Mouse (Mus musculus) midbrain, embryonic 16.5 days (tissue): Measurements from ENCODE around the gene 2010300C02Rik. TPM values are rescaled to one million over a fixed set of nuclear protein-coding genes. Genes with fewer than 3 reads are reported as not detected.

Experiments
- ATAC-seq: fragments of 200-750 bp; cut with Nextera tagmentation; 2 replicates; pipeline ENCODE4 v1.8.0; 2017; ENCODE audit warnings: moderate TSS enrichment
- H3K27ac ChIP-seq: fragments of 300-500 bp; sonication (generic); 2 replicates; pipeline ENCODE4 v1.5.1; 2014; ENCODE audit warnings: mild to moderate bottlenecking, low read length, mixed read lengths
- H3K27me3 ChIP-seq: fragments of 300-500 bp; sonication (generic); 2 replicates; pipeline ENCODE4 v1.6.1; 2014; ENCODE audit warnings: low read depth, low read length, mixed read lengths; ENCODE audit not compliant: control insufficient read depth, insufficient read depth
- H3K36me3 ChIP-seq: fragments of 300-500 bp; sonication (generic); 2 replicates; pipeline ENCODE4 v1.6.1; 2014; ENCODE audit warnings: mild to moderate bottlenecking, low read length, moderate library complexity, mixed read lengths; ENCODE audit not compliant: control insufficient read depth, insufficient read depth
- H3K4me1 ChIP-seq: fragments of 300-500 bp; sonication (generic); 2 replicates; pipeline ENCODE4 v1.6.1; 2014; ENCODE audit warnings: mild to moderate bottlenecking, low read length, mixed read lengths; ENCODE audit not compliant: control insufficient read depth, insufficient read depth
- H3K4me2 ChIP-seq: fragments of 300-500 bp; sonication (generic); 2 replicates; pipeline ENCODE4 v1.6.1; 2014; ENCODE audit warnings: mild to moderate bottlenecking, low read length, mixed read lengths
- H3K4me3 ChIP-seq: fragments of 300-500 bp; sonication (generic); 2 replicates; pipeline ENCODE4 v1.5.1; 2014; ENCODE audit warnings: low read depth, mild to moderate bottlenecking, low read length, moderate library complexity, mixed read lengths
- H3K9ac ChIP-seq: fragments of 300-500 bp; sonication (generic); 2 replicates; pipeline ENCODE4 v1.6.1; 2014; ENCODE audit warnings: low read depth, low read length, mixed read lengths
- H3K9me3 ChIP-seq: fragments of 300-500 bp; sonication (generic); replicated peaks from 2 replicates; pipeline ENCODE4 v1.6.1; 2014; ENCODE audit warnings: mild to moderate bottlenecking, low read length, mixed read lengths; ENCODE audit not compliant: control insufficient read depth, poor library complexity, severe bottlenecking
- WGBS: fragments of 180-500 bp; shearing (Covaris S2); extraction: QIAGEN DNeasy Blood & Tissue Kit; methylation state at CpG from one replicate; pipeline ENCODE4 v1.1.7; 2014; 5-methylcytosine and 5-hydroxymethylcytosine counted together
- polyA plus RNA-seq: library from polyadenylated mRNA; unstranded; fragments of >200 nt; fragmentation: Nextera tagmentation; extraction: Ambion mirVana; gene quantifications from 2 replicates; pipeline ENCODE4 v1.2.1, GENCODE M21; 2015

Gene 2010300C02Rik
- polyA plus RNA-seq = 3.3 and 3.6 TPM in 2 replicates

DNA sequence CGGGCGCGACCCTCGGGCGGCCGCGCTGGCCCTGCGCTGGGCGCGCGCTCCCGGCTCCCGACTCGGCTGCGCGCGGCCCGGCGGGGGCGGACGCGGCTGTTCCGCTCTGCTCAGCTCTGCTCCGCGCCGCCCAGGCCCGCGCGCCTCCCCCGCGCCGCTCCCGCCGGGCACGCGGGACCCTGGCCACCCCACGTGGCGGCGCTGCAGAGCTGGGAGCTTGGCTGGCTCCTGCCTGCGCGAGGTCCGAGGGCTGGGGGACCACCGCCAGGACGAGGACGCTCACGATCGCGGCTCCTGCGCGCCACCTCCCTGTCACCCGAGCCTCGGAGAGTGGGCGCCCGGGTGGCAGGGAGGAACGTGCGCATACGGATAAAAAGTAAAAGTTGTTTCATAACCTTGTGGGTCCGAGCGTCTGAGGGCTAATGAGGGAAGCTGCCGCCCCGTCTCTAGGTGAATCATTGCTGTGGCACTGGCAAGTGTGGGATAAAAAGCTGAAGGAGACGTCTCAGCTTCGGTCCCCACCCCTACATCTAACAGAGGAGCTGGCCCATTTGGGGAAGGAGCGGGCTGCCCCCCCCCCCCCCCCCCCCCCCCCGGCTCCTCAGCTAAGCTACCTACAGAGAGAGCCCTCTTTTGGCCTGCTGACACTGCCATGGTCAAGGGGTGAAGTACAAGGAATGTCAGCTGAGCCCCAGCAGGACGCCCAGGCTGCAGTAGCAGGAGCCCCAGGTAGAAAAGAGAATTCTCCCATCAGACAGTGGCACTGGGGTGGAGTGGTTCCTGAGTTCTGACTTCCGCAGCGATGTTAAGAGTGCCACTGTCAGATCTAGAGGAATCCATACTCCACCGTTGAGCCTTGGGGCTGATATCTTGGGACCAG lies at the start of gene 2010300C02Rik:
Gene 2010300C02Rik, minus strand, starts transcription at position 325 of the 880 bp plus-strand sequence.
- Histone ChIP-seq H3K4me1 (peaks cover 5% of the 10 kb centered on the region), H3K4me2 (peak within 1 kb of the TSS; percentile 93)
- WGBS = 1% methylated on average over 37 of the region's 69 CpGs

DNA sequence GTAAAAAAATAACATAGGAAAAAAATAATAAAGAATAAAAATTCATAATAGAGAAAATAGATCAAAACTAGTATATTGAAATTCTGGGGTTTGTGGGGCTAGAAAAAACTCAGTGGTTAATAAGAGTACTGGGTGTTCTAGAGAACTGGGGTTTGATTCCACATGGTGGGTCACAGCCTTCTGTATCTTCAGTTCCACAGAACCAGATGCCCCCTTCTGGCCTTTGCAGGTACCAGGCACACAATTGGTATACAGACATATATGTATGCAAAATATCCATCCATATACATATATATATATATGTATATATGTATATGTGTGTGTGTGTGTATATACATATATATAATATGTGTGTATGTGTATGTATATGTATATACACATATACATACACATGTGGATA lies 39.5 kb upstream of the 2010300C02Rik start:
- H3K27ac ChIP-seq = no peak overlapping the region
- ATAC-seq = no peak
- no peaks in the 10 kb centered on the region for H3K9me3 ChIP-seq

More for the DNA sequence above, at the start of gene 2010300C02Rik:
- Histone ChIP-seq H3K4me3 (peak within 1 kb of the TSS; percentile 70), H3K36me3 (no peaks in the 10 kb centered on the region), H3K27me3 (peaks cover 5% of the 10 kb centered on the region), H3K9me3 (no peaks in the 10 kb centered on the region), H3K27ac (no peak within 1 kb of the TSS), H3K9ac (peak within 1 kb of the TSS; percentile 70)
- ATAC-seq = peak; percentile 94

DNA sequence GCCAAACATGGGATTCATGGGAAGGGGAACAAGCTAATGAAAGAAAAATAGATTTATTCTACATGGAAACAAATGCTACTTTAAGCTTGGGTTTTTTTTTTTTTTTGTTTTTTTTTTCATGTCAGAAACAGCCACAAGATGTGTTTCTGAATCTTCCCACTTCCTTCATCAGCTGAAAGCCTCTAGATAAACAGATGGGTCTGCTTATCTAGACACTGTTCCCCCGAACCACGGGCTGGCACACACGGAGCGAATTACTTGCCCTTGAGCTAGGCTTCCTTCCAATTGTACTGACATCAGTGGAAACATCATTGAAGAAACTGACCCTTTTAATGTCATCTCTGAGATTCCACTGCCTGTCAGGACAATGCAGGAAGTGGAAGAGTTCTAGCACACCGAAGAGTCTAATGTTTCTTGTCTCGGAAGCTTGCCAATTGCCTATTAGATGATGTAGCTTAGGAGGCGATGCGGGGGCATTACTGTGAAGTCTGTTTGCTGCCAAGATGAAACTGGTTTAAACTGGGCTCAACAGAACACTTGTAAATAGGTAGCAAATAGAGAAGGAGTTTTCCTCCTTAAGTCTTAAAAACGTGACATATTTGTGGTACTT lies 24.9 kb upstream of the 2010300C02Rik start:
- peaks cover 7% of the 10 kb centered on the region; the same call in 1 of the 2 replicates for H3K4me1 ChIP-seq
- no peak overlapping the region for H3K27ac ChIP-seq
- no peaks in the 10 kb centered on the region for H3K9me3 ChIP-seq
- no peak overlapping the region for H3K4me3 ChIP-seq
- no peaks in the 10 kb centered on the region for H3K36me3 ChIP-seq
- WGBS = 78% methylated on average over 9 of the region's 9 CpGs
- H3K27me3 ChIP-seq = no peaks in the 10 kb centered on the region
- H3K4me2 ChIP-seq = no peak overlapping the region
- no peak overlapping the region for H3K9ac ChIP-seq
- no peak for ATAC-seq

More for the DNA sequence above, 39.5 kb upstream of the 2010300C02Rik start:
- H3K9ac ChIP-seq = no peak overlapping the region
- no peaks in the 10 kb centered on the region; the same call in 1 of the 2 replicates for H3K36me3 ChIP-seq
- H3K4me2 ChIP-seq = no peak overlapping the region
- no peak overlapping the region for H3K4me3 ChIP-seq
- H3K27me3 ChIP-seq = no peaks in the 10 kb centered on the region
- no peaks in the 10 kb centered on the region for H3K4me1 ChIP-seq

DNA sequence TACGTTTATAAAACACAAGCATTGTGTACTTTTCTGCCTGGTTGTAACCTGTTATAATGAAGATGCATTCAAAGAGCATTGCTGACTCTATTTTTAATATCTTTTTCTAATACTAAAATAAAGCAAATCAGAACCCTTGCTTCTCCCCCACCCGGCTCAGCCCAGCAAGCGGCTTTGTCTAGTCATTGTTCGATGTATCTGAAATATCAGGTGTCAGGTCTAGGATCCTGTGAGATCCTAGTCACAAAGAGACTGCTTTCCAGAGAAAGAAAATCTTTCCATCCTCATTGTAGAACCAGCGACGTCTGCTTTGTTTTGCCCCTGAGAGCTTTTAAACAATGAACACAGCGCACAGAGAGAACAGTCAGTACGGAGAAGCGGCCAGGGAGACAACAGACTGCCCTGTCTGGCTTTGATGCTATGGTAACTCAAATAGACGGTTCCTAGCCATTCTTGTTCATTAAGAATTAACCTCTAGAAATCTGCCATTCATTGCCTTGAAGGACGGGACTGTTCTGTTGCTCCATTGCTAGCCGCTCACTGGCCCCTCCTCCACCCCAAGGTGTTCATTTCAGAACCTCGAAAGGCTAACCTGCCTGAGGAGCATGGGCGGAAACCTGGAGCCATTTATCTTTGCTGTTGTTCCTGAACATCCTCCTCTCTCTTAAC lies 22.9 kb upstream of the 2010300C02Rik start:
- ATAC-seq = peak; percentile 60; the same call in 1 of the 2 replicates
- 27% methylated on average over 14 of the region's 14 CpGs for WGBS
- no peak overlapping the region; the same call in 1 of the 2 replicates for H3K4me3 ChIP-seq
- H3K4me1 ChIP-seq = peaks cover 7% of the 10 kb centered on the region; the same call in 1 of the 2 replicates
- H3K9me3 ChIP-seq = no peaks in the 10 kb centered on the region
- H3K27me3 ChIP-seq = no peaks in the 10 kb centered on the region
- no peaks in the 10 kb centered on the region for H3K36me3 ChIP-seq
- H3K4me2 ChIP-seq = peak overlapping the region; percentile 38
- H3K27ac ChIP-seq = peak overlapping the region; percentile 68
- peak overlapping the region; percentile 40; the same call in 1 of the 2 replicates for H3K9ac ChIP-seq

DNA sequence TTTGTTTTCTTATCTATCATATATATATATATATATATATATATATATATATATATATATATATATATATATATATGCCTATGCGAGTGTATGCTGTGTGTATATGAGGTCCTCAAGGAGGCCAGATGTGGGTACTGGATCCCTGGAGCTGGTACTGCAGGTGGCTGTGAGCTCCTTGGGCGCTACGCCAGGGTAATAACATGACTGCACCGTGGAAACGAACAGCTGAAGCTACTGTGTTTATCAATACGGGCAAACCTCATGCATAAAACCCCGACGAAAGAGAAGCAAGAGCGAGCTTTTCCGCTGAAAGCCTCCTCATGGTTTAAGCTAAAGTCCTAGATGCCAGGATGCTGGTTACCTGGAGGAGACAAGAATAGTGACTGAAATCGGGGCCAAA lies 22.2 kb upstream of the 2010300C02Rik start:
- no peak overlapping the region for H3K9ac ChIP-seq
- no peak for ATAC-seq
- no peak overlapping the region for H3K4me3 ChIP-seq
- no peaks in the 10 kb centered on the region for H3K27me3 ChIP-seq
- H3K36me3 ChIP-seq = no peaks in the 10 kb centered on the region
- no peak overlapping the region for H3K27ac ChIP-seq
- no peaks in the 10 kb centered on the region for H3K9me3 ChIP-seq
- H3K4me2 ChIP-seq = no peak overlapping the region
- H3K4me1 ChIP-seq = peaks cover 7% of the 10 kb centered on the region; the same call in 1 of the 2 replicates
- 58% methylated on average over 11 of the region's 11 CpGs for WGBS

DNA sequence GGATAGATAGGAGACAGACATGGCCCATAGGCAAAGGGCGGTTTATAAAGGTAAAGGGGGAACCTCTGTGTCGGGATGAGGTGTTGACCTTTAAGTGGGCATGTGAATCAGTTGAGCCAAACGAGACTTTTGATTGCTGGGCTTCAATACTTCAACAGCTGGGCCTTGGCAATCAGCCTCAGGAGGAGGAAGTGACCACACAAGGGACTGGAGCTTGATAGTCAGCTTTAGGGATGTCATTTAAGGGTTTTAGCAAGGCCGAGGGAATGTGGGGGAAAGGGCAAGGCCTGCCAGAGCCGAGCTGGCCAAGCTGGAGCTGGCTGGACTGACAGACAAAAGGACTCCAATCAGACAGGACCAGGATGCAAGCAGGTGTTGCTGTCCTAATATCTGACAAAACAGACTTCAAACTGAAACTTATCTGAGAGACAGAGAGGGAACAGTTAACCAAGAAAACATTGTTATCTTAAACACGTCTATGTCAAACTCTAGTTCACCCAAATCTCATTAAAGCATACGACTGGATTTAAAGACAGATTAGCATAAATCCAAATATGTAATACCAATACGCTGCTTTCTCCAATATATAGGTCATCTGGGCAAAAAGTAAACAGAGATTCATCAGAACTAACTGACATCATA lies 20.4 kb upstream of the 2010300C02Rik start:
- Histone ChIP-seq H3K4me3 (no peak overlapping the region), H3K36me3 (no peaks in the 10 kb centered on the region), H3K9me3 (no peaks in the 10 kb centered on the region), H3K4me2 (no peak overlapping the region), H3K4me1 (peaks cover 7% of the 10 kb centered on the region; the same call in 1 of the 2 replicates), H3K27ac (no peak overlapping the region), H3K27me3 (no peaks in the 10 kb centered on the region), H3K9ac (no peak overlapping the region)
- WGBS = 69% methylated on average over 8 of the region's 8 CpGs
- no peak for ATAC-seq

DNA sequence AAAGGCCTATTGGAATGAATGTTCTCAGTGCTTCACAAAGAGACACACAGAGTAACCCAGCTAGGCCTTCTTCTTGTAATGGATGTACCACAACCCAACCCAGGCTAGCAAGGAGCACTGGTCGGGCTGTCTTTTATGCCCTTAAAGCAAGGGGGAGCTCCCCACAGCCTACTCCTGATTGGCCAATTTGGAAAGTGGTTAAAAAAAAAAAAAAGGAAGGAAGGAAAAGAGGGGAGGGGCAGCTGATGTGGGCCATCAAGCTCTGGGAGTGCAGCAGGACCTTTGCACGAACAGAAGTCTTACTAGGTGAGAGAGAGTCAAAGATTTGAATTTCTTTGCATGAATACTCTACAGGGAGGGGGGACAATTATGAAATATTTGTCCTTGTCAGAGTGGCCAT lies 19.0 kb upstream of the 2010300C02Rik start:
- no peak overlapping the region for H3K9ac ChIP-seq
- 71% methylated on average over 2 of the region's 2 CpGs for WGBS
- ATAC-seq = no peak

DNA sequence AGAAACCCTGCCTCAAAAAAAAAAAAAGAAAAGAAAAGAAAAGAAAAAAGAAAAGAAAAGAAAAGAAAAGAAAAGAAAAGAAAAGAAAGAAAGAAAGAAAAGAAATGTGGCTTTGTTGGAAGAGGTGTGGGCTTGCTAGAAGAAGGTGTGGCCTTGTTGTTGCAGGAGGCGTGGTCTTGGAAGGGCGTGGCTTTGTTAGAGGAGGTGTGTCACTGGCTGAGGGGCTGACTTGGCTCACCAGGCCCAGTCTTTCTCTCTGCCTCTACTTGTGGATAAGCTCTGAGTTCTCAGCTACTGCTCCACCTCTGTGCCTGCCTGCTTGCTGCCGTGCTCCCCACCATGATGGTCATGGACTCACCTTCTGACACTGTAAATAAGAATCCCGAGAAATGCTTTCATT lies 17.2 kb upstream of the 2010300C02Rik start:
- H3K27ac ChIP-seq = no peak overlapping the region
- no peak overlapping the region for H3K9ac ChIP-seq
- 86% methylated on average over 4 of the region's 4 CpGs for WGBS
- H3K9me3 ChIP-seq = no peaks in the 10 kb centered on the region
- no peaks in the 10 kb centered on the region for H3K4me1 ChIP-seq
- H3K36me3 ChIP-seq = no peaks in the 10 kb centered on the region
- no peak overlapping the region for H3K4me2 ChIP-seq
- no peaks in the 10 kb centered on the region for H3K27me3 ChIP-seq
- no peak for ATAC-seq
- H3K4me3 ChIP-seq = no peak overlapping the region

More for the DNA sequence above, 19.0 kb upstream of the 2010300C02Rik start:
- H3K27ac ChIP-seq = no peak overlapping the region
- peaks cover 7% of the 10 kb centered on the region; the same call in 1 of the 2 replicates for H3K4me1 ChIP-seq
- no peak overlapping the region for H3K4me3 ChIP-seq
- H3K27me3 ChIP-seq = no peaks in the 10 kb centered on the region
- H3K36me3 ChIP-seq = no peaks in the 10 kb centered on the region
- H3K9me3 ChIP-seq = no peaks in the 10 kb centered on the region
- no peak overlapping the region for H3K4me2 ChIP-seq
